Comparison of ENCODE assay signal across 18 mouse cellular contexts in genomic region chr14:120109846-120110245, GRCm38 (mm10).
DNase-seq lines count a peak whose midpoint lies in the region.
"Had no signal": no experiment of that assay in that cellular context is flagged by ENCODE, and none has a peak within 500 bp of the region (broad histone marks: within the 10 kb centered on the region; RNA-seq: fewer than 3 reads in every experiment).

No protein-coding gene starts in this region.

- 95% methylated on average over 1 of the region's 1 CpGs for WGBS in heart, embryonic 10.5 days

- no peaks in the 10 kb centered on the region for H3K27me3 ChIP-seq in heart, embryonic 10.5 days (ENCODE audit: insufficient read depth, poor library complexity, severe bottlenecking)
- H3K27me3 ChIP-seq: CH12.LX had no signal

- no peak overlapping the region for H3K27ac ChIP-seq in heart, embryonic 10.5 days

- H3K9me3 ChIP-seq in heart, embryonic 10.5 days, result no peaks in the 10 kb centered on the region

- intact Hi-C loops in heart, postnatal 14 days (cut with DNase I), result no loop called here
- intact Hi-C loops in heart, postnatal 10 days (cut with DNase I), result no loop called here
- intact Hi-C loops in heart, postnatal 36 days (cut with DNase I), result no loop called here

- DNase-seq in heart, adult 11 months, result peak; percentile 80
- DNase-seq in heart, postnatal 4 days, result no peak
- peak; percentile 62 for DNase-seq in heart, embryonic 10.5 days (ENCODE audit: low spot score)
- DNase-seq in heart, postnatal 14 days, result no peak
- DNase-seq in heart, postnatal 10 days, result peak; percentile 19
- no peak for DNase-seq in heart, postnatal 36 days
- DNase-seq: adrenal gland, adult 2 months; adrenal gland, adult 8-10 months; adrenal gland, postnatal 10 days; adrenal gland, postnatal 14 days; adrenal gland, postnatal 25 days; adrenal gland, postnatal 36 days; B cell, adult 2 months; cerebellum, adult 11 months; cerebellum, adult 11-12 months; cerebellum, adult 18-20 months had no signal

- no peaks in the 10 kb centered on the region for H3K36me3 ChIP-seq in heart, embryonic 10.5 days
- H3K36me3 ChIP-seq: G1E had no signal

- no peak overlapping the region for H3K4me3 ChIP-seq in heart, embryonic 10.5 days

- H3K4me1 ChIP-seq in heart, embryonic 10.5 days, result no peaks in the 10 kb centered on the region

Comparison
In these comparisons a context has a peak if more than half of its experiments do, and no peak if none do; other contexts are left out.
1. DNase-seq: peak in heart, adult 11 months (single experiment), heart, embryonic 10.5 days (single experiment) and heart, postnatal 10 days (2 of 2); none in heart, postnatal 4 days (single experiment), heart, postnatal 14 days (0 of 2) and heart, postnatal 36 days (0 of 2).